Mouse (Mus musculus) C2C12 (cell line): ENCODE data around the gene Traf5. TPM values are rescaled to one million over a fixed set of nuclear protein-coding genes. Genes with fewer than 3 reads are reported as not detected.
A peak's percentile ranks its signal among the peaks of the same experiment; 100 is the strongest.

Experiments used
- H3K27me3 ChIP-seq: one replicate; pipeline ENCODE4 v1.6.1; 2011; ENCODE audit not compliant: control insufficient read depth, insufficient read depth, insufficient read length
- H3K36me3 ChIP-seq: one replicate; pipeline ENCODE4 v1.6.1; 2011; ENCODE audit not compliant: control insufficient read depth, insufficient read depth
- H3K4me3 ChIP-seq: one replicate; pipeline ENCODE4 v1.5.1; 2011; ENCODE audit warnings: mild to moderate bottlenecking, control low read depth; ENCODE audit not compliant: poor library complexity, insufficient read depth, severe bottlenecking
- H3K79me2 ChIP-seq: one replicate; pipeline ENCODE4 v1.6.1; 2011; ENCODE audit not compliant: control insufficient read depth, insufficient read depth
- H3K79me3 ChIP-seq: one replicate; pipeline ENCODE4 v1.6.1; 2011; ENCODE audit warnings: low read depth, control low read depth
- H3ac ChIP-seq: one replicate; pipeline ENCODE3; 2011; ENCODE audit warnings: low read depth; ENCODE audit not compliant: control insufficient read depth, insufficient read length
- CEBPB ChIP-seq: IDR thresholded peaks from one replicate; pipeline ENCODE4 v1.6.1; 2011; ENCODE audit warnings: low read depth, mild to moderate bottlenecking, control low read depth, moderate library complexity
- CTCF ChIP-seq: IDR thresholded peaks from one replicate; pipeline ENCODE4 v1.5.1; 2011; ENCODE audit not compliant: control insufficient read depth, insufficient read depth, insufficient read length
- FOSL1 ChIP-seq: IDR thresholded peaks from one replicate; pipeline ENCODE4 v1.8.0; 2011; ENCODE audit warnings: mild to moderate bottlenecking, low read length; ENCODE audit not compliant: poor library complexity, insufficient read depth, severe bottlenecking
- MAX ChIP-seq: IDR thresholded peaks from one replicate; pipeline ENCODE4 v1.6.1; 2011; ENCODE audit warnings: mild to moderate bottlenecking, control low read depth
- MYOD1 ChIP-seq: IDR thresholded peaks from one replicate; pipeline ENCODE4 v1.6.1; 2011; ENCODE audit warnings: low read depth; ENCODE audit not compliant: control insufficient read depth, insufficient read length
- MYOG ChIP-seq: IDR thresholded peaks from one replicate; pipeline ENCODE4 v1.6.1; 2011; ENCODE audit not compliant: control insufficient read depth, insufficient read length; ENCODE audit errors: extremely low read depth
- USF1 ChIP-seq: IDR thresholded peaks from one replicate; pipeline ENCODE4 v1.6.1; 2011; ENCODE audit warnings: low read depth, mild to moderate bottlenecking, control low read depth, moderate library complexity
- polyA plus RNA-seq: library from polyadenylated mRNA; unstranded; fragments of >200 nt; fragmentation: generic; extraction: Trizol; gene quantifications from one replicate; pipeline ENCODE4 v1.2.1, GENCODE M21; 2012; ENCODE audit warnings: missing spikeins

Traf5 gene
- polyA plus RNA-seq, 1 experiment = 20.5 TPM

DNA sequence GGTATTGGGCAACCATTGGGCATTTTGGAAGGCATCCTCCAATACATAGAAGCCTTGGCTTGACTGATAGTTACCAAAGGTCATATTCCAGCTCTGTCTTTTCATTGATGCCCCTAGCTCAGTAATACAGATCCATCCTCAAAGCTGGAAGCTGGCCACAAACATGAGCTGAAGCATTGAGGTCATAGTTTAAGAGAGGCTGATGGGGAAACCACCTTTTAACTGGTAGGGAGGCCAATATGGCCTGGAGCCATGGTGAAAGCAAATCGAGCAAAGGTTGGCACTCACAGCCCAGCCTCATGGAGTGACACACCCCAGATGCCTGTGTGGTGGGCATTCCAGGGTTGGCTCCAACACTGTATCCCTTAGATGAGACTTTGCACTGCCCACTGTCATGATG, 9.7 kb downstream of the Traf5 start:
- H3K79me2 ChIP-seq = peaks cover 43% of the 10 kb centered on the region
- no peaks in the 10 kb centered on the region for H3K36me3 ChIP-seq
- H3ac ChIP-seq = no peak overlapping the region
- H3K79me3 ChIP-seq = peaks cover 15% of the 10 kb centered on the region
- H3K27me3 ChIP-seq = no peaks in the 10 kb centered on the region
- H3K4me3 ChIP-seq = no peak overlapping the region
- TF ChIP-seq MAX (no peak), MYOG (no peak), MYOD1 (no peak), USF1 (no peak), CTCF (no peak)

DNA sequence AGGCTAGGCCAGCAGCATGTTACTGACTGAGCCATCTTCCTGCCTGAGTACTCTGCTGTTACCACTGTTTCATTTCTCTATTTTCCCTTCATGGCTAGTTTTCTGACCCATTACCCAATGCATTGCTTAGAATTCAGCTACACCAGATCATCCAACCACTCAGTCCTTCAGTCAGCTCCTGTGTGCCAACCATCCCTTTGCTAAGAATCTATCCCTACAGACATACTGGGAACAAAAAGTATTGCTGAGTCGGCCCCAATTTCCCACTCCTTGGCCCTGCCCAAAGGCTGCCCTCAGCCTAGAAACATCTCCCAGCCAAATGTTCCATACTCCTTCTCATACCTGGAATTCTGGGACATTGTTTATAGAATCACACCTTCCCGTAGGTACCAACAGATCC, 11.2 kb downstream of the Traf5 start:
- Histone ChIP-seq H3K79me3 (peaks cover 15% of the 10 kb centered on the region), H3K36me3 (no peaks in the 10 kb centered on the region), H3ac (no peak overlapping the region), H3K27me3 (no peaks in the 10 kb centered on the region), H3K4me3 (no peak overlapping the region), H3K79me2 (peaks cover 36% of the 10 kb centered on the region)
- TF ChIP-seq MAX = no peak
- no peak for TF ChIP-seq FOSL1
- TF ChIP-seq USF1 = no peak
- TF ChIP-seq MYOG = no peak
- no peak for TF ChIP-seq MYOD1
- no peak for TF ChIP-seq CTCF
- no peak for TF ChIP-seq CEBPB

DNA sequence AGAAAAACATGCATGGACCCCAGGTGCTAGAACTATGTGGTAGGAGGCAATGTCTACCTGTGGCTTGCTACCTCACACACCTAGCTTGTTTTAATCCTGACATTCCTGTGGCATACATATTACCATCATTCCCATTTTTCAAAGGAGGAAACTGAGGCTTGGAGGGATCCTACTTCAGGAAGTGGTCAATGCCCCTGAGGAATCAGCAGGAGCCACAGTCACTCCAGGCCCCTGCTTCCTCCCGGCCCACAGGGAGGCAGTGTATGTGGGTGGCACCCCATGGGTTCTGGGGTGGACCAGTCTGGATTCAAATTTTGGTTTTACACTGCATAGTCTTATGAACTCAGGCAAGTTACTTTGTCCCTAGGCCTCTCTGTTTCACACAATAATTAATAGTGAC, 13.2 kb downstream of the Traf5 start:
- Histone ChIP-seq H3K27me3 (no peaks in the 10 kb centered on the region), H3ac (no peak overlapping the region), H3K79me3 (peaks cover 13% of the 10 kb centered on the region), H3K4me3 (no peak overlapping the region), H3K36me3 (no peaks in the 10 kb centered on the region), H3K79me2 (peaks cover 28% of the 10 kb centered on the region)
- TF ChIP-seq MYOD1 (no peak), FOSL1 (no peak), CTCF (no peak), USF1 (no peak), MYOG (no peak), MAX (no peak), CEBPB (no peak)

DNA sequence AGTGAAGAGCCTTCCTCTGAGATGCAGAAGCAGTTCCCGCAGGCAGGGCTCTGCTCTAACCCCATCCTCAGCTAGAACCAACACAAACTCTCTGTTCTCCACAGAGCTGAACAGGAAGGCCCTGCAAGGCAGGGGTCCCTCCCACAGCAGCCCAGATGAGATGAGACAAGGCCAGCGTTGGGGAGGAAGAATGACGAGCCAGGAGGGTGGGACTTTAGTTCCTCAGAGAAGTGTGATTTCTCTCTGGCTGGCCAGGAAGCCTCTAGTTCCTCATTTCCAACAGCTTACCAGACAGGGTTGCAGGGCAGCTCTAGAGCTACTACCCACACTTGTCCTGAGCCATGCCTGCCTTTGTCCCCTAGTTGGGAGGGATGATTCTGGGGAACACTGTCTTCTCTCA, 14.0 kb downstream of the Traf5 start:
- Histone ChIP-seq H3ac (no peak overlapping the region), H3K79me3 (peaks cover 13% of the 10 kb centered on the region), H3K36me3 (no peaks in the 10 kb centered on the region), H3K79me2 (peaks cover 28% of the 10 kb centered on the region), H3K27me3 (no peaks in the 10 kb centered on the region), H3K4me3 (no peak overlapping the region)
- TF ChIP-seq CEBPB (no peak), MAX (no peak), MYOG (no peak), CTCF (no peak), FOSL1 (no peak), MYOD1 (no peak), USF1 (no peak)

DNA sequence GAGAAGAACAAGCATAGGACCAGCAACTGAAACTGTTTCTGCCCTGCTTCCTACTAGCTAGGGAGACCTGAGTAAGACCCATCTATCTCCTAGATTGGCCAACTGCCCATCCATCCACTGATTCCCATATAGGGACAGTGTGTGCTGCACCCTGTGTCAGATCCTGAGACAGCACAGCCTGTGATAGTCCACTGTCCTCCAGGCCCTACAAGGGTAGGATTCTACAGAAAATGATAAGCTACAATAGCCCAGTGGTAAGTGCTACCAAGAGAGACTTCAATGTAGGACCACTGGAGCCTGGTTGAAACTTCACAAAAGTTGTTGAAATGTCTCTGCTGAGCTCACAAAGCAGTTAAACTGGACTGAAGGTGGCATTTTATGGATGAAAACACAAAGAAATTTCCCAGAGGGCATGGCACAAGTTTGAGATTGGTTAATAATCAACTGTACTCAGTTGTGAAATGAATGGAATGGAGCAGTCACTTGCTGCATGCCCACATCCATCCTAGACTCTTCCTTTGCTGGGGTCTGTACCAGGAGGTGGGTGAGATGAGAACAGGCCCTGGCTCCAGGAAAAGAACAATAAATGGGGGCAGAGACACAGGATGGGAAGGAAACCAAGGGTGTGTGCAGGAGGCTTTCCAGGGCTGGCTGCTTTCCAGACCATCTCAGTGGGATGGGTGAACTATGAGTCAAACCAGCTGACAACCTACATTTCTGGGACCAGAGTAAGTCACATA, 15.4 kb downstream of the Traf5 start:
- peaks cover 13% of the 10 kb centered on the region for H3K79me3 ChIP-seq
- TF ChIP-seq MYOD1 (peak; percentile 17), CTCF (no peak), FOSL1 (no peak), MAX (no peak), USF1 (no peak), MYOG (no peak)
- H3ac ChIP-seq = no peak overlapping the region
- peaks cover 28% of the 10 kb centered on the region for H3K79me2 ChIP-seq
- H3K4me3 ChIP-seq = no peak overlapping the region
- no peaks in the 10 kb centered on the region for H3K27me3 ChIP-seq
- H3K36me3 ChIP-seq = no peaks in the 10 kb centered on the region

DNA sequence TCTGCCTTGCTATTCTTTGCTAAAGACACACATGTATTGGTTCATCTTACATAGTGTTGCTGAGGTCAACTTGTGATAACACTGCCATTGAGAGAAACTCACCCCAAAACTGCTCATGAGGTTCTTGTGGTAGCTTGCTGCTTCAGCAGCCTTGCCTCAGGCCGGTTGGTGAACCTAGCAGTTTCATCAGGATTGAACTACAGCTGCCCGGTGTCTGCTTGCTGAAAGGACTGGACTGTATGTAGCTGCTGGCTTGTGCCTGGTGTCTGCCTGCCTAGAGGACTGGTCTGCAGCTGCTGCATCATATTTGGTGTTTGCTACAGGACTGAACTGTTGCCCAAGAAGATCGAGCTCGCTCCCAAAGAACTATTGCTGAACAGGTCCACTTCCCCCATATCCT, 16.3 kb downstream of the Traf5 start:
- H3K4me3 ChIP-seq = no peak overlapping the region
- no peaks in the 10 kb centered on the region for H3K36me3 ChIP-seq
- no peaks in the 10 kb centered on the region for H3K27me3 ChIP-seq
- H3K79me2 ChIP-seq = peaks cover 24% of the 10 kb centered on the region
- TF ChIP-seq FOSL1 (no peak), CEBPB (no peak), MYOD1 (no peak), MAX (no peak), MYOG (no peak), CTCF (no peak), USF1 (no peak)
- no peak overlapping the region for H3ac ChIP-seq
- H3K79me3 ChIP-seq = peaks cover 9% of the 10 kb centered on the region
